Mouse (Mus musculus) bone marrow macrophage, adult 2 months (primary cell): ENCODE results near the gene Chst8.

ENCODE experiments used
- CTCF ChIP-seq: IDR thresholded peaks from 2 replicates; pipeline ENCODE4 v1.5.1; 2012; ENCODE audit warnings: low read depth, mild to moderate bottlenecking, low read length, moderate library complexity
- POLR2A ChIP-seq: IDR thresholded peaks from 2 replicates; pipeline ENCODE4 v1.6.1; 2012; ENCODE audit warnings: mild to moderate bottlenecking, low read depth, low read length, borderline replicate concordance

DNA sequence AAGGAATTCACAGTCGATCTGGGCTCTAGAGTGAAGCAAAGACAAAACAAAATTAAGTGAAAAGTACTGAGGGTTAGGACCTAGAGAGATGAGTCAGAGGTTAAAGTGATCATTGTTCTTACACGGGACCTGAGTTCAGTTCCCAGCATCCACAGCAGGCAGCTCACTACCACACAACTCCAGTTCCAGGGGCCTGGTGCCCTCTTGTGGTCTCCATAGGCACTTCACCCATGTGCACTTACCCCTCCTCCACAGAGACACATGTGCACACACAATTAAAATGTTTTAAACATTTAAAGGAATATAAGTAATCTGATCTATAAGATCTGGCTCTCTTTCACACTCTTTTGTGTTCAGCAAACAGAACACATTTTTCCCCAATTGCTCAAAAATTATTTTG is 31.3 kb downstream of the Chst8 start:
- TF ChIP-seq CTCF (no peak), POLR2A (no peak)
